Mouse (Mus musculus) v-Abl transformed pro-B cells (cell line): ENCODE data around the gene Slc26a11.

Source experiments
- in situ Hi-C, 2 experiments: fragments of 400-800 bp; cut with MboI; formaldehyde crosslinking; loops; one replicate each; pipeline ENCODE4 v1.15.1; 2025; ENCODE audit not compliant: unreplicated experiment in 2 of 2

Gene Slc26a11

GRCm38 (mm10) chr11:119395394-119395793 is 40.0 kb downstream of the Slc26a11 start:
- in situ Hi-C loops = no loop called here

GRCm38 (mm10) chr11:119395931-119396330 is 40.6 kb downstream of the Slc26a11 start:
- in situ Hi-C loops = no loop called here

- in situ Hi-C loops = no loop called here
Observed at GRCm38 (mm10) chr11:119396461-119396860, 41.1 kb downstream of the Slc26a11 start.

GRCm38 (mm10) chr11:119402501-119403160 is 47.3 kb downstream of the Slc26a11 start:
- in situ Hi-C loops = loop anchor here in 1 of 2 experiments (5.0 kb wide), 1 partner anchor 60 kb away; no protein-coding TSS in a partner anchor

- in situ Hi-C loops = loop anchor here in 1 of 2 experiments (5.0 kb wide), 1 partner anchor 62 kb away; no protein-coding TSS in a partner anchor
Observed at GRCm38 (mm10) chr11:119404627-119405026, 49.3 kb downstream of the Slc26a11 start.

- in situ Hi-C loops = no loop called here
Observed at GRCm38 (mm10) chr11:119407381-119407780, 52.0 kb downstream of the Slc26a11 start.

GRCm38 (mm10) chr11:119407977-119408376 is 52.6 kb downstream of the Slc26a11 start:
- in situ Hi-C loops = no loop called here

GRCm38 (mm10) chr11:119419327-119420118 is 64.2 kb downstream of the Slc26a11 start:
- in situ Hi-C loops = no loop called here

- in situ Hi-C loops = no loop called here
Observed at GRCm38 (mm10) chr11:119420426-119420825, 65.1 kb downstream of the Slc26a11 start.

- in situ Hi-C loops = no loop called here
Observed at GRCm38 (mm10) chr11:119427431-119427830, 72.1 kb downstream of the Slc26a11 start.

- in situ Hi-C loops = no loop called here
Observed at GRCm38 (mm10) chr11:119427986-119428385, 72.6 kb downstream of the Slc26a11 start.

GRCm38 (mm10) chr11:119428649-119429136 is 73.3 kb downstream of the Slc26a11 start:
- in situ Hi-C loops = no loop called here
